Mouse (Mus musculus) cerebellum, postnatal 14 days (tissue): ENCODE results near the gene Ncs1.

Experiments
- DNase-seq, 2 experiments: peaks; one replicate each; pipeline ENCODE4 v3.0.0; 2021; ENCODE audit warnings: mixed read lengths in 2 of 2

Ncs1 gene

DNA sequence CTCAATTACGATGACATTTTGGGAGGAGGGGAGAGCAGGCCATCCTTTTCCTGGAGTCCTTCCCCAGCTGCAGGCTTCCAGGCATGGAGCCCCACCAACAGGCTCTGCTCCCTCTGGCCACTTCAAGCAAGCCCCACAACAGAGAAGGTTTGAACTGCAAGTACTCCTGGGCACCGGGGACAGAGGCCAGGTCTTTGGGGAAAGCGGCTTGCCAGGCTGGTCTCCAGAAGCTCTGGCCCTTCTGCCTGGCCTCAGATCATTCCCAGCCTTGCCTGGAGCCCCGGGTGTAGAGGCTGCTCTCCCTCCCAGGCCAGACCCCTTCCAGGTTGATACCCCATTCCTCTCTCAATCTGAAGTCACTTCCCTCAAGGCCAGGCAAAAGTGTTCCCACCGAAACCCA, 572 bp upstream of the Ncs1 start:
- peak in 1 of 2 experiments; percentile 54 for DNase-seq

DNA sequence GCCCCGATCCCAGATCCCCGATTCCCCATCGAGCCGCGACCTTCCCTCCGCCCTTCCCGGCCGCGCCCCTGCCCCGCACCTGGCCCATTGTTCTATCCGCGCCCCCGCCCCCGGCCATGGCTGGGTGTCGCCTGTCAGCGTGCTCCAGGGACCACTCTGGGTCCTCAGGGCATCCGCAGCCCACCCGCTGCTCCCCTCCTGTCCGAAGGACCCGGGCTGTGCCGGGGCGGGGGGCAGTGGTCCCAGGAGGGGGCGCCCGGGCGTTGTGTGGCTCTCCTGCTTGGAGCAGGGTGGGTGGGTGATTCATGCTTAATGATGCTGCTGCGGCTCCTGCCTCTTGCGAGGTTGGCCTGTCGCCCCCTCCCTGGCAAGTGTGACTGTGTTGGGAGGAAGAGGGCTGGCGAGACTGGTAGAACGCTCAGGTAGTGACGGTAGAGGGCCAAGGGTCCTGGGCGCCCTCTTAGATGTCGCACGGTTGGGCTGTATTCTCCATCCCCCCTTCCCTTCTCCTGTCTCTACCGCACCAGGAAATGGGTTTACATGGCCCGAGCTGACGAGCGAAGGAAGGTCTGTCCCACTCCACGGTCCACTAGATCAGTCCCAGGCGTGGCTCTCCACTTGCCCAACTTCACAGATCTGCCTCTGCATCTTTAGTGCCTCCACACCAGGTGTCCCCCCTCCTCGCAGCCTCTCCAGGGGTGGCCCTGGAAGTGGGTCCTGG, 788 bp downstream of the Ncs1 start:
- peak; percentile 76 to 80 for DNase-seq

DNA sequence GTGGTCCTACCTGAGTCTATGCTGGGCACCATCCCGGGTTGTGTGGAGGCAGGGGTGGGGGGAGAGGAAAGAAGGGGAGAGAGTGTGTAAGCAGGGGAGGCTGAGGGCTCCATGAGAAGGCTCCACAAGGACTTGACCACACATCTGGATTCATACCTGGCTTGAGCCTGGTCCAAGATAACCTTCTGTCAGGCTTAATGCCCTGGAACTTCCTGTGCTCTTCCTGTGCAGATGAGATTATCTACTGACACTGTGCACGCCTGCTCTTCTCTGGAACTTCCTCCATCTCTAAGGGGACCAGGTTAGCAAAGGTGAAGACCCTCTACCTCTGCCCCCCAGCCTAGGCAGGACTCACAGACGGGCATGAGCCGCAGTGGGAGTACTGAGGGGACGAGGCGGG, 3.2 kb downstream of the Ncs1 start:
- DNase-seq, result no peak

DNA sequence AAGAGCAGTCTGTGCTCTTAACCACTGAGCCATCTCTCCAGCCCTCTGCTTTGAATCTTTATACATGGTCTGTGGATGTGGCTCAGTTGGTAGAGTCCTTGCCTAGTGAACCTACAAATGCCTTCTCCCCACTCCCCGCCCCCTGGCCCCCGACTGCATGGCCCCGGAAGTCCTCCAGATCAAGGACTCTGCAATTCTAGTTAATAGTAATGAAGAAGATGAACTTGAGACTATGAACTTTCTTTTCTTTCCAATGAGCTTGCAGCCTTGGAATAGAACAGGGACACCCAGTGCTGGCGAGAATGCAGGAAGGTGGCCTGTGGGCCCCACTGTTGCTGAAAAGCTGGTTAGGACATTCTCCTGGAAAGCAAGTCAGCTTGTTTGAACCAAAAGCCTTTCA, 6.5 kb downstream of the Ncs1 start:
- DNase-seq, result no peak

DNA sequence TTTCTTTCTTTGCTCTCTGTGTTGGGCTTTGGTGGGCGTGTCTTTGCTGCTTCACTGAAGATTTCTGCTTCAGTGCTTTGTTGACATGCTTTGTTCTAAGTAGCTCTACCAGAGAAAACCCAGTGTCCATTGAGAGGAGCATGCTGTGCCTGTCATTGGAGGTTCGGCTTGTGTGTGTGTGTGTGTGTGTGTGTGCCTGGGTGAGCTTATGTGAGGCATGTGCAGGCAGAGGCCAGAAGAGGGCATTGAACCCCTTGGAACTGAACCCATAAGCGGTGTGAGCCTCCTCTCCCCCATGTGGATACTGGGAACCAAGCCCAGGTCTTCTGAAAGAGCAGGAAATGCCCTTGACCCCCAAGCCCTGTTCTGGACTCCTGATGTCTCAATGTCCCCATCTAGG, 7.8 kb downstream of the Ncs1 start:
- peak in 1 of 2 experiments; percentile 57 for DNase-seq

DNA sequence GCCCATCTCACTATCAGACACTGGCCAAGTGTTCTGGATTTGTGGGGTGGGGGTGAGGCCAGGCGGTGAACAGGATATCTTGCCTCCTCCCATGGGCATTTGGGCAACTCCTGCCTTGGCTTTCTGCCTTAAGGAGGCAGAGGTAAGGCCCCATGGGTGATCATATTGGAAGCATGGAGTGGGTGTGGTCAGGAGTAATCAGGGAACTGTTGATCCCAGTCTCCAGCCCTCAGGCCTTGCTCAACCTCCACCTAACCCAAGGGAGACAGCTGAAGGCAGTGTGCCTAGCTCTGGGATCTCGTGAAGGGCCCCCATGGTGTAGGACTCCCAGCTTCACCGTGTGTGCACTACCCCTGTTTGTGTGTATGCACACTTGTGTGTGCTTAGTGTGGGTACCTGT, 9.2 kb downstream of the Ncs1 start:
- no peak for DNase-seq

DNA sequence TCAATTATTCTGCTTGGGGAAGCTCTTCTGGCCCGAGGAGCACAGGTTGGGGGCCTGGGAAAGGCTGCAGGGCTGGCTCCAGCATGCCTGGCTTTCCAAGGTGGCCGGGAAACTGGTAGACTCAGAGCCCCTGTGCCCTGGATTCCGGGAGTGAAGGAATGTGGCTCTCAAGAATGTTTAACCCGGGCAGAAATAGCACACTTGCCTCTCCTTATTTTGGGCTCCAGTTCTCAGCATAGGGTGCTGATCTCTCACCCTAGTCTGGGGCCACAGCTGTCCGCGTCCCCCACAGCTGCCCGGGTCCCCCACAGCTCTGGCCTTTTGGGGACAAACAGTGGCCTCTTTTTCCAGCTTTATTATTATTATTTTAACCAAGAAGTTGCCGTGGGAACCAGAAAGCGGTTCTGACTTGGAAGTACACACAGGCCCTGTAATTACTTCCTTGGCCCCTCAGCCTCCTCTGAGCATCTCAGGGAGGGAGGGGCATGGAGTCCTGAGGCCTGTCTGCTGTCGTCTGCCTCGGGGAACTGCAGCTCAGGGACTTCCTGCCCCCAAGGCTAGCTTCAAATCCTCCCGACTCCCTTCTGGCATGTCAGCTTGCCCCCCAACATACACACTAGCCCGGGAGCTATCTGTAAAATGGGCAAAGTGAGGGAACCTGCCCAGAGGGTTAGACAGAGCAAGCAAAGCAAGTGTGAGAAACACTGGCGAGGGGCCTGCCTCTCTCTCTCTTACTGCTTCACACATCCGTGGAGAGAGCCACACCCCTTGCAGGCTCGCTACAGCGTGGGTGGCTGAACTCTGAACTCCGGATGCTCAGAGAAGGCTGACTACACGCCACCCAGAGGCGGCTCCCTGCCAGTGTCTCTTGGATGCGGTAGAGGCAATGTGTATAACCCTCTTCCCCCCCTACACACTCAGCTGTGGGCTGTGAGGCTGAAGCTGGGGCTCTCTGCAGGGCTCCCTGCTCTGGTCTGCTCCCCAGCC, 10.6 kb downstream of the Ncs1 start:
- peak; percentile 70 to 78 for DNase-seq

DNA sequence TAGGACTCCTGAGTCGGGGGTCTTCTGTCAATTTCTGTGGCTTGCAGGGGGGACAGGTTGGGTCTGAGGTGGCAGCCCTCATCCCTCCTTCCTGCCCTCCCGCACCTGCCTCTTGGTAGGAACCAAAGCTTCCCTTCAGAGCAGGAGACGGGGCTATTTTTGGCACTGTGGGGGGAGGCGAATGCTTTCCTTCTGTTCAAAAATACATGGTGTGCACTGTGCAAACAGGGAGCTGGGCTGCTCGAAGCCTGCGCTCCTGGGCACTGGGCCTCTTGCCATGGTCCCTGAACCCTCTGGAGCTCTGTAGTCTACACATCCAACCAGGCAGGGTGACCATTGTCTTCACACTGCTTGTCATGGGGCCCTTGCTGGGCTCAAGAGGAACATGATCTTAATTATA, 11.5 kb downstream of the Ncs1 start:
- peak; percentile 75 to 81 for DNase-seq

DNA sequence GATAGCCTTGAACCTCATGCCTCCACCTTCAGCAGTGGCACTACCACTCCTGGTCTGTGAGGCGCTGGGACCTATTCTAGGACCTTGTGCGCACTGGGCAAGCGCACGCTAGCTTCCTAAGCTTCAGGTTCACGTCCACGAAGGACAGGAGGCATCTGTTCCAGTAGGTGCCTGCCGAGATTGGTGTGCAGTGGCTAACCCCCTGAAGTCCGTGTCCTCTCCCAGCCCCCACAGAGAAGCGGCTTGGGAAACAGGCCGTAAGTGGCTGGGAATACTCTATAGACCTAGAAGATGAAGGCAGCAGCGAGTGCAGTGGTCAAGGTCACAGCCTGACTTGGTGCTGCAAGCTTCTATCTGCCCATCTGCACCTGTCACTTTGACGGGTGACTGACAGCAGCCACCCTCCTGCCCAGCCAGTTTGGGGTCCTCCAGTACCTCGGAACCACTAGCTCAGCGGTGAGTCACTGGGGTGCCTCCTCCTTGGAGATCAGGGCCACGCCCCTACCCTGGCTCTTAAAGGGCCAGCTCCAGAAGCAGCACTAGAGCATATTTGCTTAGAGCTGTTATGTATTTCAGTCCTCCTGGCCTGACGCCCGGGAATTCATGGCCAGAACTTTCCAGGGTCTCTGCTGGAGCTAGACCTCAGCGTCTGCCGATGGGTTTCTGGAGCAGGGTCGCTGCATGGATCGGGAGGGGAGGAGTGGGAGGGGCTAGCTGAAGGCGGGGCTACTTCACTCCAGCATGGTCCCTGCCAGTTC, 13.2 kb downstream of the Ncs1 start:
- DNase-seq, result peak; percentile 89 to 91

DNA sequence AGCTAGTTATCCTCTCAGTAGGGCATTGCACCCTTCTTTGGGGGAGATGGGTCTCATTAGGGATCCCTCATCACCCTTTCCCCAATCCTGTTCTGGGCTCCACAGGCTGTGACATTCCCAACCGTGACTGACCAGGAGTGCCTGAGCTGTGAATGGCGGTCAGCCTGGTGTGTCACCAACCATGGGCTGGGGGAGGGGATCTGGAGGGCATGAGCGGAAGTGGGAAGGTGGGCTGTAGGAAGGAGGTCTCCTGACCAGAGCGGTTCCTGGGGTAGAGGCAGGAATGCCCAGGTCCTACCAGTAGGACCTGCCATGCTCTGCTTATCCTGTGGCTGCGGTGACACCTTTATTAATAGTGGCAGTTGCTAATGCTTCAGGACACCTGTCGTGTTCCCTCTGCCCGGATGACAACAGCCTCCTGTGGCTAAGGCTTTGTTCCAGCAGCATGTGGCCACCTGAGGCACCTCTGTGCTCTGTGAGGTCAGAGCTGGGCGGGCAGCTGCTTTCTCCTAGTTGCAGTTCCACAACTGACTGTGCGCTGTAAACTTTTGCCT, 13.8 kb downstream of the Ncs1 start:
- peak in 1 of 2 experiments; percentile 66 for DNase-seq

DNA sequence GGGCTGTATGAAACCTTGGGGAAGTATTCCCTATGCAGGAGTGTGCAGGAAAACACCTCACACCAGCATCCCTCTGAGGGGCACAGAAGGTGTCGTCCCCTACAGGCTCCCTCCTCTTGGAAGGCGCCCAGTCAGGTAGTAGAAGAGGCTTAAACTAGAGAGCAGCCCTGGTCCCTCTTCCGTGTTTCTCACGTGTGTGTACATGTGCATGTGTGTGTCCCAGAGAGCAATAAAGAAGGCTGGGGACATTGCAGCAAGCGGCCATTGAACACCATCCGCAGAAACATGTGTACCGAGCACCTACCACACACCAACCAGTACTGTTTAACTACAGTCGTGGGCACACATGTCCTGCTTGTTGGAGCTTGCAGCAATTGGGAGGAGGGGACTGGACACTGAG, 14.9 kb downstream of the Ncs1 start:
- no peak for DNase-seq

DNA sequence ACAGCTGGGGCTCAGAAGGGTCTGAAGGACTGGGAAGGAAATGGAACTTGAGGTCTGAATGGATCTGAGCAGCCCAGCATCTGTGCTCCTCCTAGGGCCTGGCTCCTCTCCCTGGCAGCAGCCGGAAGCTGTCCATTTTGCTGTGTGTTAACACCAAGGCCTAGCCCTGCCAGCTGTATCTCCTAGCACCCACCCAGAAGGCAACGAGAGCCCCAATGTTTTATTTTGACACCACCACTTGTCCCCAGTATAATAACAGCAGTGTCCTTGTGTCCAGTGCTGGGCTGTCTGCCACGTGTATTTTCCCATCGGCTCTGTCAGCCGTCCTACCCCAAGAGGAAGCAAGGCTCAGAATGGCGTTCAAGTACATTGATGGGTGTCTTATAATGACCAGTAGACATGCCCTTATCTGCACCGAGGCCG, 17.4 kb downstream of the Ncs1 start:
- DNase-seq, result peak; percentile 66 to 69

DNA sequence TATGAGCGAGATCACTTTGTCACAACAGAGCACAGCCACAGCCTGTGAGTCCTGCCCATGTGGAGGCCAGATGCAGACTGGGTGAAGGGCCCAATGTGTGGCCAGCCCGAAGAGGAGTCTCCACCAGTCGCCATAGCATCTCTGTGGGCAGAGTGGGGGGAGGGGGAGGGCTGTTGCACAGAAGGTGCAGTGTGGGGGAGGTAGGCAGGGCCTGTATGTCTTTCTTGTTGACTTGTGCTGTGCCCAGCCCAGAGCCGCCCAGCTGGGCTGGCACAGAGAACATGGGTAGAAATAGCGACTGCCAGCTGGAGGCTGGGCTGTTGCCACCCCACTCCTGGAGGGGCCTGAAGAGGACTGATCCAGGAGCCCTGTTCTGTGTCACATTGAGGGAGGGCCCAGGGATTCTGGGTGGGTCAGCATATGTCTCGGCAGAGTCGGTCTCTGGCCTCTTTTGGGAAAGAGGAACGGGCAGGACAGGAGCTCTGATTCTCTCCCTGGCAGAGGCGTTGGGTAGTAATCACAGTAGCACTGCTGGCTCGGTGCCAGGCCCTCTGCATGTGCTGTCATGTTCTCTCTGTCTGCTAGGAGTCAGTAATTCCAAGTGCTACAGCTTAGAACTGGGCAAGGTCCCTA, 18.2 kb downstream of the Ncs1 start:
- peak; percentile 96 to 98 for DNase-seq

DNA sequence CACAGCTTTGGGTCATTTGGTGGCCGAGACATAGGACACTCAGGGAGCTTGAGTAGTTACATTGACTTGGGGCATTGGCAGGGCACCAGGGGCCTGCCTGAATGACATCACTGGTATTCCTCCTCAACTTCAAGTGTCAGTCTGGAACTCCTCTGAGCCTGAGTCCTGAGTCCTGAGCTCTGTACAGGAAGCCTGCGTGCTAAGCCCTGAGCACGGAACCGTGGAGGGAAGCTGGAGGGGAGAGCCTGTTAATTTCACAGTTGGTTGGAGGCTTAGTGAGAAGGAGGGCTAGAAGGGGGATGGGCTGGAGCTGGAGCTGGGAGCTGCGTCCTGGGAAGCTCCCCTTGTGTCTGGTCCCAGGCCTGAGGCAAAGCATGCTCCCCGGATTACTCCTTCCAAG, 21.8 kb downstream of the Ncs1 start:
- peak in 1 of 2 experiments; percentile 33 for DNase-seq

DNA sequence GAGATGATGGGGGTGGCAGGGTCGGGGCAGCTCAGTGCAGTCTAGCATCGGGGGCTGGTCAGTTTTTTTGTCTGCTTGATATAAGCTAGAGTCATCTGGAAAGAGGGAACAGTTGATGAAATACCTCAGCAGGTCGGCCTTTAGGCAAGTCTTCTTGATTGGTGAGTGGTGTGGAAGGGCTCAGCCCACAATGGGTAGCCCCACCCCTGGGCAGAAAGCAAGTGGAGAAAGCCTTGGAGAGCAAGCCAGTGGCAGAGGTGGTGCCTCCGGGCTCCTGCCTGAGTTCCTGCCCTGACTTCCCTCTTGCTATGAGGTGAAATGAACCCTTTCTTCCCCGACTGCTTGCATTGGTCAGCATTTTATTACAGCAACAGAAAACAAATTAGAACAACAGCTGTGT, 23.0 kb downstream of the Ncs1 start:
- no peak for DNase-seq

DNA sequence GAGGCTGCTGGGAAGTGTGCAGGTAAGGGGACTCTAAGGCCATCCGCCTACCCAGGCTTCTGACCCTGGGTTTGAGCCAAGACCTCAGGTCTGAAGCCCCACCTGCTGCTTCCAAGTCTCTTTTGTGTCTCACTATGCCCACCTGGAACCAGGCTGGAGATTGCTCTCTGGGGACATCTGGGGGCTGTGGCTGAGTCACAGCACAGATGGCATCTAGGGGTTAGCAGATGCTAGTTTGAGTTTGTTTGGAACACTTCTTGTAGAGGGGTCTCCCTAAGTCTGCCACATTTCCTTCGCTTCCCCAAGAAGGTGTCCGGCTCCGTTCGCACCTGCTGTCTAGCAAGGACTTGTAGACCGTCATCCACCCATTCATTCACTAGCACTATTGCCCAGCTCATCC, 23.6 kb downstream of the Ncs1 start:
- DNase-seq, result no peak

DNA sequence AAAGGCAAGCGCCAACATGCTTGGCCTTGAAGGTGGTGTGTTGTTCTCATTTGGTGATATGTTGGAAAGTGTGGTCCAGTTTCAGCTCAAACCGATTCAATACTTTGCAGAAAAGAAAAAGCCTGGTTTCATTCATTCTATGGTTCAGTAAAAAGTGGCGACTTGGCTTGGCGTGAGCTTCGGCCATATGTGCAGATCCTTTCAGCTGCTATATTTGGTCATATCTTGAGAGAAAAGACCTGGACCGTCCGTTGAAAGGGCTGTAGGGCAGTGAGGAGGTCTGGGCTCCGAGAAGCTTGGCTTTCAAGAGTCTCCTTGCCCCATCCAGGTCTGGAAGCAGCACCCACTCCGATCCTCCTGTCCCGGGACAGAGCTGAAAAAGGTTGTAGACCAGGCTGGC, 24.2 kb downstream of the Ncs1 start:
- DNase-seq, result no peak

DNA sequence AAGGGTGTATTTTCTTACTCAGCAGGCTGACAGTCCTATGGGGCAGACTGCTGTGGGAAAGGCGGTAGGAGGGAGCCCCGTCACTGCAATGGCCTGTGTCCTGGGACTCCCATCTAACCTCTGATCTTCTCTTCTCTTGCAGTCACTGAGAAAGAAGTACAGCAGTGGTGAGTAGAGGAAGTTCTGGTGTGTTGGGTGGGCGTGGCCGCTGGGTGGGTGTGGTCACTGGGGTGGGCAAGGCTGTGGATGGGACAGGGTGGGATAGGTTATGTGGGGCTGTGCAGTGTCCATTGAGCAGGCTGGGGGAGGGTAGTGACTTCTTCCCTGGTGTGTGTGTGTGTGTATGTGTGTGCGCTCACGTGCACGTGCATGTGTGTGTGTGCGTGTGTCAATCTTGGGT, 24.8 kb downstream of the Ncs1 start:
- DNase-seq, result no peak

DNA sequence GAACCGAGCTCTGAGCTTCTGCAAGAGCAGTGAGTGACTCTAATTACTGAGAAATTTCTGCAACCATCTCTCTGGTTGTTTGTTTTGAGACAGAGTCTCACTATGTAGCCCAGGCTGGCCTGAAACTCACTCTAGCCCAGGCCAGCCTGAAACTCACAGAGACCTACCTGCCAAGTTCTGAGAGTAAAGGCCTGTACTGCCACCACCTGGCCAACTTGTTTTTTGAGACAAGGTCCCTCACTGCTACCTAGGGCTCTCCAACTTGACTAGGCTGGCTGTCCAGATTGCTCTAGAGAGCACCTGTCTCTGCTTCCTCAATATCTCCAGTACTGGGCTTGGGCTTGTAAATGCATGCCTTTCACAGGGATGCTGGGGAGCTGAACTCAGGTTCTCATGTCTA, 25.4 kb downstream of the Ncs1 start:
- no peak for DNase-seq

DNA sequence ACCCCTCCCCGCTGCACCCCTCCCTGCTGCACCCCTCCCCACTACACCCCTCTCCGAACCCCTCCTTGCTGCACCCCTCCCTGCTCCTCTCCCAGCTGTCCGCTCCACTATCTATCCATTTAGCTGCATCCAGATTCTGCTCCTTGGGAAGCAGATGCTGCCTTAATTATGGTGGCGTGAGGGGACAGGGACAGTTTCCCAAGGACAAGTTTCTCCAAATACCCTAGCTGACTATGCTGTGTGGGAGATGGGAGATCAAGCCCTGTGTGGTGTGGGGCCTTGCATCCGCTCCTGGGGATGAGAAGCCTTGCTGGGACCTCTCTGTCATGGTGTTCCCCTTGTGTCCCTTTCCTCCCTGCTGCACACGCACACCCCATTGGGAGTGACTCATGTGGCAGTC, 29.4 kb downstream of the Ncs1 start:
- DNase-seq, result no peak

DNA sequence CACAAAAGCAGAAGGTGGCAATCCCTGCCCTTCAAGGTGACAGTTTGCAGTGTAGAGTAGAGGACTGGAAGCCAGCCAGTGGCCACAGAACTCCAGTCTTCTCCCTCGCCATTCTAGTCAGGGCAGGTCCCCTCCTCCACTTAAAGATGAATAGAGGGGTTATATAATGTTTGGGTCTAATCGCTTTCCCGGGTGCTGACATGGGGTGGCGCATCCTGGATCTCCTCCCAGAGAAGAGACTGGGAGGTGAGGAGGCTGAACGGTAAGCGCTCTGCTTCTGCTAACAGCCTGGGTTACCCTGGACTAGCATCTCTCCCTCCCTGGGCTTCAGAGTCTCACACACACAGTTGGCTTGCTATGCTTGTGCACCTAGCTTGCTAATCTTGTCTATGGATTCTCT, 32.2 kb downstream of the Ncs1 start:
- DNase-seq, result peak in 1 of 2 experiments; percentile 53

DNA sequence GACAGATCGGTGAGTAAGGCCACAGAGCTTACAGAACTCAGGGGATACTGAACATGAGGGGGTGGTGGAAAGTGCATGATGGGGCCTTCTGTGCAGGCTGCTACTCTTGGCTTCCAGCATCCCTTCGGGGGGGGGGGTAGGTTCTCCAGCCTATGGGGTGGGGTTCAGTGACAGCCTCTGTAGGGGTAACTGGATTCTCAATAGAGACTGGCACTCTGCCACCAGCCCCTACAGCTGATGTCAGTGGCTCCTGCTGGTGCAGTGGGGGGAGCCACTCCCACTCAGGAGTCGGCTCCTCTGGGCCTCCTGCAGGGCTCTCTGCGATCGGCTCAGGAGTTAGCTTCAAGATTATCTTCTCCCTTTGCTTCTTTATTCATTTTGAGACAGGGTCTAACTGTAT, 32.9 kb downstream of the Ncs1 start:
- no peak for DNase-seq
